Mouse (Mus musculus) testis, postnatal 10 days (tissue): Measurements from ENCODE around the gene Tor1b.
"Not testable (repeated sequence)": the region's sequence is repeated elsewhere in the genome, so short reads cannot be mapped to it uniquely, and the experiment has no call there.

Source experiments
- DNase-seq: peaks from one replicate; pipeline ENCODE4 v3.0.0; 2021; ENCODE audit warnings: low spot score

Tor1b gene

DNA sequence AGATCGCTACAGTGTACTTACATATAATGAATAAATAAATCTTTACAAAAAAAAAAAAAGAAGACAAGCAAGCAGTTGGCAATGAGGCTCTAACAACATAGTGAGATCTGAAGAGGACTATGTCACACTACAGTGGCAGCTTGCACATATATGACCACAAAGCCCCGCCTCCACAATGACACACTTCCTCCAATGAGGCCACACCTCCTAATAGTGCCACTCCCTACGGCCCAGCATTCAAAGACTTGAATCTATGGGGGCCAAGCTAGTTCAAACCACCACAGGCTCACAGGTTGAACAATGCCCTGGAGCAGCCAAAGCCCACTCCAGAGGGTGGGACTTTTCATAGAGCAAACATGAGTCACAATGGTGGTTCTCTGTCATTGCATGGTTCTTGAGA lies 20.8 kb upstream of the Tor1b start:
- DNase-seq, result no peak

DNA sequence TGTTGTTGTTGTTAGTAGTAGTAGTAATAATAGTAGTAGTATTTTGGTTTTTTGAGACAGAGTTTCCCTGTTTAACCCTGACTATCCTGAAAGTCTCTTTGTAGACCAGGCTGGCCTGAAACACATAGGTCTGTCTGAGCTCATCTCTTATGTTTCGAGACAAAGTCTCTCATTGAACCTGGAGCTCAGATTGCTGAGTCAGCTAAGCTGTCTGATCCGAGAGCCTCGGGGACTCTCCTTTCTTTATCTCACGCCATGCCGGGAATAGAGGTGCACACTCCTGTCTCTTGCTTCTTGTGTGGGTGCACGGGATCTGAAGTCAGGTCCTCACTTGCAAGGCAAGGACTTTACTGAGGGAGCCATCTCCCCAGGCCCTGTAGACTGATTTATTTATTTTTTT lies 19.7 kb upstream of the Tor1b start:
- no peak for DNase-seq

DNA sequence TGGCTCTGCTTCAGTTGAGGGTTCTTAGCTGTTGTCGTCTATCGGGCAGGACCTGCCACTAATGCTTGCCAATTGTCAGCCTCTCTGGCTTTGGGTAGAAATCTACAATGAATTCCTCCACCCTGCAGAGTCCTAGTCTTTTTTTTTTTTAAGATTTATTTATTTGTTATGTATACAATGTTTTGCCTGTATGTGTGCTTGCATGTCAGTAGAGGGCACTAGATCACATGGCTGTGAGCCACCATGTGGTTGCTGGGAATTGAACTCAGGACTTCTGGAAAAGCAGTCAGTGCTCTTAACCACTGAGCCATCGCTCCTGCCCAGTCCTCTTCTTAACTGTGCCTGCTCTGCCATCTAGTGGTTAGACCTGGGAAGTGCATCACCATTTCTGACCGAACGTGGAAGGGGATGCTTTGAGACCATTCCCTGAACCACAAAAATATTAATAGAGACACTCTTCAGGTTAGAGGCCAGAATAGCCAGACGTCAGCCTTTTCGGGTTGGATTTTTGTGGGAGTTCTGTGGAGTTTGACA lies 18.8 kb upstream of the Tor1b start:
- peak; percentile 85 for DNase-seq

DNA sequence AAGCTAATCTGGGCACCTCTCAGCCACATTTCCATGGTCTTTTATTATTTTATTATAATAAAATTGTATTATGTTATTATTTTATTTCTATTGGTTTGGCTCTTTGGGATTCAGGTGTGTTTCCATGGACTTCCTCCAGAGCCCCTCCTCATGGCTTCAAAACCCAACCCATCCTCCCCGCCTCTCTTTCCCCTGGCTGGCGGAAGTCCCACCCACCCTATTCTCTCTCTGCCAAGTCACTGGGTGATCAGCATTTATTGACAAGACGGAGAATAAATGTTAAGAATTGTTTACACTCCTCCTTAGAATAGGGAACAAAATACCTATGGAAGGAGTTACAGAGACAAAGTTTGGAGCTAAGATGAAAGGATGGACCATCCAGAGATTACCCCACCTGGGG lies 16.0 kb upstream of the Tor1b start:
- no peak for DNase-seq

DNA sequence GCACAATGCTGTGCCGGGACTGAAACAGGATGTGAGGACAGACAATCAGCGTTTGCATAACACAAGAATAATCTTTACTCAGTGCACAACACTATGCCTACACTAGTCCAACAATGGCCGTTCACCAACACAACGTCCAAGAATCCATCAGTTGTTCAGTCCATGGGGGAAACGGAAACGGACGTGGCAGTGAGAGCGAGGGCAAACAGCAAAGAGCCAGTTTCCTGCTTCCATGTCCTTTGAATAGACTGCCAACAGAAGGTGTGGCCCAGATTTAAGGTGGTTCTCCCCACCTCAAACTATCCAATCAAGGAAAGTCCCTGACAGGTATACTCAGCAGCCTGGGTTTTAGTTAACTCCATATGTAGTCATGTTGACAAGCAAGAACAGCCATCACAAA lies 15.0 kb upstream of the Tor1b start:
- no peak for DNase-seq

DNA sequence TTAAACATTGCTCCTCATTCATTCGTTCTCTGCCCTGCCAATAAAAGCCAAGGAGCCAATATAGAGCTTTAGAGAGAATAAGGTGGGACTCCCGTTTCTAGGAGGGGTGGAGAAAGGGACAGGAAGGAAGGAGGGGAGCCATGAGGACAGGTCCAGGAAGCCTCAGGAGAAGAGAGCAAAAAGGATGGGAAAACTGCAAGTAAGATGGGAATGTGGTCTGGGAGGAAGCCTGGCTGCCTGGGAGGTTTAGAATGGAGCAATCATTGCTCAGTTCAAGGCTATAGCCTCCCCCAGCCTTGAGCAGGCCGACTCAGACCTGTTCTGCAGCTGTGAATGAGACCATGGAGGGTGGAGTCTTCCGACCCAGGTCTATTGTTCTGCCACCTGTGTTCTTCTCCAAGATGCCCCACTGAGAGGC lies 14.2 kb upstream of the Tor1b start:
- DNase-seq, result no peak

DNA sequence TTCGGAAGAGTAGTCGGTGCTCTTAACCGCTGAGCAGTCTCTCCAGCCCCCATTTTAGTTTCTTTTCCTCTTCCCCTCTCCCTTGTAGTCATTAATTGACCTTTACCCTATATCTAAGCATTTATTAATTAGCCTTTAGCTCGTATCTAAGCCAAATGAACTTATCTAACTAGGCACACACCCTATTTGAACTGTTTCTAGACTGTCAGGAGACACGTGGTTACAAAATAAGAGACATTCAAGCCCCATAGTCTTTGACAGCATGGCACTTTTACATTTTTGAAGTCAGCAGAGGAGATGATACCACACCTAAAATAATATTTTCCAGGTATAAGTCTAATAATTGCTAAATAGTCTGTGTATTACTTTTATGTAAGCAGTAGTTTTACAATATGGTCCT lies 11.2 kb upstream of the Tor1b start:
- no peak for DNase-seq

DNA sequence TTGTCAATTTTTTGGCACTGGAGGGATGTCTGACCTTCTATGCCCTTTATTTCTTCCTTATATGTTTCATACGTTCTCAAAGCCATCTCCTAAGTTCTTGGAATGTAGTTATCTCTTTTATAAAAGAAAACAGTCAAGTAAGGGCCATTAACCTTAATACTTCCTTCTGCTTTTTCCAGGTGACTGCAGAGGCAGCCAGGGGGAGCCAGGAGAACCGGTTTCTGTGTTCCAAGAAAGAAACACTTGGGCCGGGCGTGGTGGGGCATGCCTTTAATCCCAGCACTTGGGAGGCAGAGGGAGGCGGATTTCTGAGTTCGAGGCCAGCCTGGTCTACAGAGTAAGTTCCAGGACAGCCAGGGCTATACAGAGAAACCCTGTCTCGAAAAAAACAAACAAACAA lies 10.6 kb upstream of the Tor1b start:
- not testable (repeated sequence) for DNase-seq

DNA sequence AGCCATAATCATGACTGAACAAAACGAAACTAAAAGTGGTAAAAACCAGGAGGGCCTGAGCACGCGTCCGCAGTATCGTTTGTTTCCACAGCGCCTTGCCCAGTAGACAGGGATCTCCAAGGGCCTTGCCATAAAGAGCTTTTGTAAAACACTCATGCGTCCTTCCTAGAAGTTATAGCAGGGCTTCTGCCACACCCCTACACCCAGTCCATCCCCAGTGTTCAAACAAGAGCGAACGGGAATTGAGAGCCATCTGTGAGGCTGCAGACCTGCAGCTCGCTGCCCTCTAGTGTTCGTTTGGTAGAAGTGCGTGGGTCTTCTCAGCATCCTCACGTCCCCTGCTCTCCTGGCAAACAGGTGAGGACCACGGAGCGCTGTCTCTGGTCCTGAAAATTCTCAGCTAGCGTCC lies 10.2 kb upstream of the Tor1b start:
- DNase-seq, result peak; percentile 61

DNA sequence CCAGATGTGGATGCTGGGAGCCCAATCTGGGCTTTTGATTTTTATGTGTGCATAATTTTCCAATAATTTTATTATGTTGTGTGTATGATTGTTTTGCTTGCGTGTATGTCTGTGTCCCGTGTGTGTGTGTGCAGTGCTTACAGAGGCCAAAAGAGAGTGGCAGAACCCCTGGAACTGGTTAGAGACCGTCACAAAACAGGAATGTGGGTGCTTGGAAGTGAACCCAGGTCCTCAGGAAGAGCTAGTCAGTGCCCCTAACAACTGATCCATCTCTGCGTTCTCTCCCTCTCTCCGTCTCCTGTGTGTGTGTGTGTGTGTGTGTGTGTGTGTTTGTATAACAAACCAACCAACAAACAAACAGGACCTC lies 319 bp upstream of the Tor1b start:
- no peak for DNase-seq

DNA sequence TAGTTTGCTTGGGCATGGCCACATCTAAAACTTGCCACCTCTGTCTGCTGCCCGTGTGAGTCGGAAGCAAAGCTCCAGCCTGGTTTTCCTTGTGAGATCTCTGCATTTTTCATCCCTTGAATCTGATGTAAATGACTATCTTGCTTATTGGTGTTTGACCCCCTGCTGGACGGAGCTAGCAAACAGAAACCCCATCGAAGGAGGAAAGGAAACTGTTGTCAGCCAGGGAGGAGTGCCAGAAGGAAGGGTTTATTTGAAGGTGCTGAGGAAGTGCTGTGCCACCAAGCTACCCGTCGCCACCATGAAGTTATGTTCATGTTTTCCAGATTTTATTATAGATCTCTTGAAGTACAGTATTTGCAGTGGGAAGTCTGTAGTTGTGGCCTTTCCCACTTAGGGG lies 2.0 kb downstream of the Tor1b start:
- no peak for DNase-seq

DNA sequence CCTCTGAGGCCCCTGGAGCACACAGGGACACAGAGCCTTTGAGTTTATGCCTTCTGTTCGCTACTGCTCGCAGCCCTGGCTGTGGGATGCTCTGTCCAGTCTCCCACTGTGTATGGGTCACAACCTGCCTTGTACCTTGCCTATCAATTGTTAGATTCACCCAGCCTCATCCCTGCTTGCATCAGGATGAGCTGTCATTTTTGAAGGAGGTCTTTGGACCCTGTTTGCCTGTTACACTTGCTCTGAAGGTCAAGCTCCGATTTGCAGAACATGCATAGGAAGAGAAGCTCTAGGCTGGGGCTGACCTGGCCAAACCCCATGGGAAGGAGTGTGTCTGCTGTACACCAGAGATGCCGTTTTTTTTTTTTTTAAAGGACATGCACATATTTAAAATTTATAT lies 4.8 kb downstream of the Tor1b start:
- no peak for DNase-seq

DNA sequence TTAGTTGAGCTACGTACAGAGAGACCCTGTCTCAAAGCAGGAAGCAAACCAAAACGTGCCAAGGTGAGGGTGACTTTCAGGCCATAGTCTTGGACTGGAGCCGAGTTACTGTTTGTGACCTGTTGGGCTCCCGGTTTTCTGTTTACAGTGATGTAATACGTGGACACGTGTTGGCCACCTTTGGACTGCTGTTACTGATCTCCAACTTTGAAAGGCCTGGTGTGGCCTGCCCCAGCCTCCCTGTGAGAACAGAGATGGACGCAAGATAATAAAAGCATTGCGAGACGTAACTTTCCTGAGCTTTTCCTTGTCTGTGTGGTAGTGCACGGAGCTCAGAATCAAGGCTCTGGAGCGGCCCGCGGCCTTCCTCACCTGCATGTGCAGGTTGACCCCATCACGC lies 6.0 kb downstream of the Tor1b start:
- no peak for DNase-seq

DNA sequence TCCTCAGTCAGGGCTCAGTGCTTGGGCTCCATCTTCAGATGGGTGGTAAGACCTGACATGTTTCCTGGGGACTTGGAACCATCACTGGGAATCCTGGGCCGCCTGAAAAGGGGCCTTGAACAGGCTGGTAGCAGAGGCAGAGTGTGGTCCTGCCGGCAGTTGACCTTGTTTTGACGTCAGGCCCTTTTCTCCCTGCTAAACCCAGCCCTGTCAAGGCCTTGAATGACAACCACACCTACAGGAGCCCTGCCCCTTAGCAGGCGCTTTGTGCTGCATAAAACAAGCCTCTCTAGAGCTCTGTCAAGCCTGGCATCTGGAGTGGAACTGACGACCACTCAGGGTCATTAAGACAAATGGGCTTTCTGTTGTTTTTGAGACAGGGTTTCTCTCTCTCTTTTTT lies 7.1 kb downstream of the Tor1b start:
- DNase-seq, result no peak

DNA sequence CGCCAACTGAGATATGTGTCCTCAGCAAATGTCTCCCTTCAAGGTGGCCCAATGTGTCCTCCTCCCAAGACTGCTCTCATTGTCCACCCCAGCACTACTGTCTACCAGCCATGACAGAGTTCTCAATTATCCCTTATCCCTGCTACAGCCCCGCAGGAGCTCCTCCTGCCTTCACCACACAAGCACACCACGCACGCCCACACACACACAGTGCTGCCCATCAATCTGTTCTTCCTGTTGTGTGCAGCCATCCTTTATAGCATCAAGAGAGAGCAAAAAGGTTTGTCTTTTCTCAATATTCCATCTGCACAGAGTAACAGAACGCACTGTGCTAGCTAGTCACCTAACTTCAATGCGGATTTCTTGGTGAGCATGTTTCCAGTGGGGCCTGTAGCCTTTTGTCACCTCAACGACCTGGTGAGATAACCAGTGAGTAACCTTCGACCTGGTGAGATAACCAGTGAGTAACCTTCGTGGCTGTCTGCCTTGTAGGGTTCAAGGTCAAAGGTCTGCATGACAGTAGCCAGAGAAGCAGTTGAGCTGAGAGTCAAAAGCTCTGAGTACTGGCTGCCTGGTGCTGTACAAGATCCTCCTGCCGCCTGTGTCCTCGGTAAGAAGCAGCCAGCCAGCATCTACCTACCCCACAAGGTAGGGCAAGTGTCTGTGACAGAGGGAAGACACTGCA lies 10.0 kb downstream of the Tor1b start:
- no peak for DNase-seq

DNA sequence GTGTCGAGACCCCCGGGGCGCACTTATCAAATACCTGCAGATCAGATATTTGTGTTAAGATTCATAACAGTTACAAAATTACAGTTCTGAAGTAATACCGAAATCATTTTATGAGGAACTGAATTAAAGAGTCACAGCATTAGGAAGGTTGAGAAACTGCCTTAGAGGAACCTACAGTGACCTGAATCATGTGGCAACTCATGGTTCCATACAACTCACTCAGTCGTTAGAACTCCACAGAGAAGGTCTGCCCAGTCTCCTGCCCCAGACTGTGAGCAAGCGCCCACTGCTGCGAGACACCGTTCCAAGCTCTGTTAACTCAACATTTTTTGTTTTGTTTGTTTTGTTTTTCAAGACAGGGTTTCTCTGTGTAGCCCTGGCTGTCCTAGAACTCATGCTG lies 12.9 kb downstream of the Tor1b start:
- DNase-seq, result no peak

DNA sequence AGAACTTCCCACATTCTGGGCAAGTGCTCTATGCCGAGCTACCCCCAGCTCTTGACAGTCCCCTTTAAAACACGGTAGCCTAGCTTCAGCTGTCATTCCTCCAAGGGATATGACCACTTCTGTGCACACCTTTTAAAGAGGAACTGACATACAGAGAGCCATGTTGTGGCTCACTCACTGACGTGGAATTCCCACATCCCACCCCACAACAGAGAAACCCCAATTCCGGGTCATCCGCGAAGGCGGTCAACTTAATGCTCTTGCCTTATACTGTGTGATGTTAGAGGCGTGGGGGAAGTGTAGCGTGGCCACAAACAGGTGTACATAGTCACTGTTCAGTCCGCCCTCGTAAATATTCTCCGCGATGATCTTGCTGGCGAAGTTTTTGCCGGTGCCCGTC lies 14.1 kb downstream of the Tor1b start:
- no peak for DNase-seq

DNA sequence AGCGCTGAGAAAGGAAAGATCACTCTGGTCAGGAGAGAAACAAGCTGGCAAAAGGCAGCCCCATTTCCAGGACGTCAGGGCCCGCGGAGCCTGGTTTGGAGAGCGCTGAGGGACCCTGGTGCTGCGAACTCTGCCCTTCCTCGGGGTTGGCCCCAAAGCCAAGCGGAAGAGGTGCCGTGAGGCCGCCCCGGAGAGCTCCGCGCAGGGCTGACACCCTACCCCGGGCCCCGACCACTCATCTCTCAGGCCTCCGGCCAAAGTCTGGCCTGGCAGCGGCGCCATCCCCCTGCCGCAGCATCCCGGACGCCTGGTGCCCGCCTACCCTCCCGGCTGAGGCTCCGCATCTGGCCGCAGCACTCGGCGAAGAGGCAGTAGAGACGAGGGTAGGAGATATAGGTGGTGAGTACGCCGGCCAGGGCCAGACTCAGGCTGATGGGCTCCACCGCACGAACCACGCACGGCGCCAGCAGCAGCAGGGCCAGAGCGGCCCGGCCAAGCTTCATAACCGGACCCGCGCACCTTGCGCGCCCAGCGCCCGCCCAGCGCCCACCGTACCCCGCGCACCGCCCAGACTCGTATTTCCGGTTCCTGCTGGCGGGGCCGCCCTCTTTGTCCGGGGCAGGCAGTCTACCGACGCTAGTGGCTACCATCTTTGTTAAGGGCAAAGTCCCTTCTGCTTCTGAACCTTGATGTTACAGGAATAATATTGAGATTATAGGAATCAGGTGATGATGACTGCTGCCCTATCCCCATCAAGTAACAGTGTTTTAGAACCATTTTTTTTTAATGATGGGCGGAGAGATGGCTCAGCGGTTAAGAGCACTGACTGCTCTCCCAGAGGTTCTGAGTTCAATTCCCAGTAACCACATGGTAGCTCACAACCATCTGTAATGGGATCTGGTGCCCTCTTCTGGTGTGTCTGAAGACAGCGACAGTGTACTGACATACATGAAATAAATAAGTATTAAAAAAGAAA lies 14.9 kb downstream of the Tor1b start, which contains the start of gene Tor1a:
Gene Tor1a, minus strand, starts transcription at position 582 of the 976 bp plus-strand sequence.
- DNase-seq, result peak; percentile 89

DNA sequence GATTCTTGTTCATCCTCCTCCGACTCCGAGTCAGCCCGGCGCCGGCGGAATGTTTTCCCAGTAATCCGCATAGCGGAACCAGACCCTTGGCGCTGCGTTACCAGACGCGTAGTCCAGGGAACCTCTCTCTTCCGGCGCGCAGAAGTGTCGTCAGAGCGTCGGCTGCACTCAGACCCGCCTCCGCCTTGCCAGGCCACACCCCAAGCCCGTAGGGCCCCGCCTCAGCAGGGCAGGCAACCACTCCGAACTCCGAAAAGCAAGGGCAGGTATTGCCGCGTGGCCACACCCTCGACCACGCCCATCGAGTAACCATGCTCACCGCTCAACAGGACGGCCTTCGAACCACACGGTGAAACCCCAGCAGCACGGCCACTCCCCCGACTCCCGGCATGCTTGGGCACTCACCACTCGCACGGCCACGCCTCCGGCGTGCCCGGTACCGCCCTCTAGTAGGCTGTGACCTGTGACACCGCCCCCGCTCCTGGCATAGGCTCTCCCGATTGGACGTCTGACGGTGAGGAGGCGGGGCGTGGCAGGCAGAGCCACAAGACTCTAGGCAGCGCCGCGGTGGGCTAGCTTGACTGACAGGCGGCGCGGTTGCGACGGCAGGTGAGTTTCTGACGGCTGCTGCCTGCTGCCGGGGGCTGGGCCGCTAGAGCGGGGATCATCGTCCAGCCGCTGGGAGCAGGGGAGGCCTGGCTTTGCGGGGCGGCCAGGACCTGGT lies 29.2 kb downstream of the Tor1b start, which contains the start of the genes BC005624 and Usp20:
Gene BC005624, minus strand, starts transcription at position 412 of the 724 bp plus-strand sequence.
Gene Usp20, plus strand, starts transcription at position 490 of the 724 bp plus-strand sequence.
- peak; percentile 99 for DNase-seq

DNA sequence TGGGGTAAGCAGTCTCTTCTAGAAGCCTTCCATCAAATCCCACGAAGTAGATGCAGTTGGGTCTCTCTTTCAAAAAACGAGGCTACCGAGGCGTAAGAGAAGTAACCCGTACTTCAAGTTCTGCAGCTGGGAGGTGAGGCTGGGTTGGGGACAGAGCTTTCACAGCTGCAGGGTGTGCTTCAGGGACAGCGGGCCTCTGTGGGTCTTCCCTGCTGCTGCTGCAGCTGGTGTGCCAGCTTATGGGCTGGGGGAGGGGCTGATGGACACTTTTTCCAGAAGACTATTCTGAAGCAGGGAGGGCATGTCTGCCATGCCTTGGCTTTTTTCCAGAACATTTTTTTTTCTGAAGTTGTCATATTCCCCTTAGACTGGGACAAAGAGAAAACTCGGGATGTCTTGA lies 30.3 kb downstream of the Tor1b start:
- no peak for DNase-seq

DNA sequence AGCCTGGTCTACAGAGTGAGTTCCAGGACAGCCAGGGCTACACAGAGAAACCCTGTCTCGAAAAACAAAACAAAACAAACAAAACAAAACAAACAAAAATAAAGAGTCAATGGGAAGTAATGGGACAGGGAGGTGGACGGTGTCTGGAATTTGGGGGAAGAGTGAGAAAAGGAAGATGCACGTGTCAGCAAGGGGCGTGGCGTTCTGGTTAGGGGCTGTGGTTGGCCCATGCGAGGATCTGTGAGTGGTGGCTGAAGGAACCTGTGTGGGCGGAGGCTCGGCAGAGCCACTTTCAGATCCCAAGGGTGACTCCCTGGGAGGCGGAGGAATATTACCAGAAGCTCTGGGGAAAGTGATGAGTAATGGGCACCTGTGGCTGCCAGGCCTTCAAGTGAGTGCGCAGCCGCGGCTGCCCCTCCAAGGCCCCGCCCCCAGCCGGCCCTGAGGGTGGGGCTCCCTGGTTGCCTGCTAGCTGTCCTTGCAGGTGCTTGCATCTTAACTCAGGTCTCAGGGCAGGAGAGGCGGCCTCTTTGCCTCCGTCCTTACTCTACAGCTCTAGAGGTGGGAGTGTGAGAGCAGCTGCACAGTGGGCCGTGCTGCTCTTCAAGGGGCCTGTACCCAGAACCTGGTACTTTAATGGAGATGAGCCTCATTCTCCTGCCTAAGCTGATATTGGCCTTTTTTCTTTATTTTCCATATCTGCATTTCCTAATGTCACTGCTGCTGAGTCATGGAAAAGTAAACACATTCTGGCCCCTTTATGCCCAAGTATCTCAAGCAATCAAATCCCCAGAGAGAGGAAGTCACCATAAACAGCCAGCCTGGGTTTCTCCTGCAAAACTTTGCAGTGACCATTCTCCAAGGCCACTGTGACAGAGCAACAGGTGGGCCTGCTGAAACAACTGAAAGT lies 32.6 kb downstream of the Tor1b start:
- peak; percentile 70 for DNase-seq
